ENCODE assay signal across 19 mouse cellular contexts in genomic region chr12:99172170-99172569, GRCm38 (mm10).
DNase-seq lines count a peak whose midpoint lies in the region; ATAC-seq and TF ChIP-seq lines count a peak whose summit lies in the region.
"Had no signal": no experiment of that assay in that cellular context is flagged by ENCODE, and none has a peak within 500 bp of the region (broad histone marks: within the 10 kb centered on the region; RNA-seq: fewer than 3 reads in every experiment).

No protein-coding gene starts in this region.

- TF ChIP-seq CTCF in hindbrain, postnatal 0 days (IDR thresholded peaks at IDR 0.05; ENCODE audit: low read depth) = 0 out of 2 replicates have a peak, but pooled peaks have one; percentile 13
- TF ChIP-seq CTCF in lung, postnatal 0 days (IDR thresholded peaks at IDR 0.05) = peak; percentile 12; the same call in 1 of the 2 replicates

- ATAC-seq in hindbrain, postnatal 0 days = no peak
- no peak for ATAC-seq in hindbrain, embryonic 16.5 days
- no peak for ATAC-seq in lung, postnatal 0 days
- ATAC-seq: forebrain, embryonic 16.5 days had no signal

- 76% methylated on average over 5 of the region's 5 CpGs for WGBS in hindbrain, postnatal 0 days
- 83% methylated on average over 5 of the region's 5 CpGs for WGBS in hindbrain, embryonic 16.5 days
- WGBS in lung, postnatal 0 days = 76% methylated on average over 5 of the region's 5 CpGs

- no peaks in the 10 kb centered on the region for H3K9me3 ChIP-seq in hindbrain, postnatal 0 days (ENCODE audit: low read length)
- H3K9me3 ChIP-seq in hindbrain, embryonic 16.5 days (ENCODE audit: control insufficient read depth, low read length) = no peaks in the 10 kb centered on the region
- H3K9me3 ChIP-seq in lung, postnatal 0 days (ENCODE audit: low read length) = no peaks in the 10 kb centered on the region
- H3K9me3 ChIP-seq: heart, embryonic 10.5 days; hindbrain, embryonic 15.5 days; limb, embryonic 15.5 days; midbrain, embryonic 12.5 days had no signal

- no peaks in the 10 kb centered on the region for H3K27me3 ChIP-seq in hindbrain, postnatal 0 days (ENCODE audit: insufficient read depth, low read length)
- no peaks in the 10 kb centered on the region for H3K27me3 ChIP-seq in hindbrain, embryonic 16.5 days (replicated peaks; ENCODE audit: control insufficient read depth, insufficient read depth, low read length)
- no peaks in the 10 kb centered on the region for H3K27me3 ChIP-seq in lung, postnatal 0 days (replicated peaks; ENCODE audit: insufficient read depth, low read length)
- H3K27me3 ChIP-seq: hindbrain, embryonic 15.5 days; limb, embryonic 15.5 days; midbrain, embryonic 12.5 days had no signal

- no peak for DNase-seq in hindbrain, postnatal 0 days (ENCODE audit: low spot score)
- no peak for DNase-seq in lung, postnatal 0 days (ENCODE audit: low spot score)
- no peak for DNase-seq in lung, postnatal 10 days
- DNase-seq in ES-CJ7 (ENCODE audit: low read depth, low spot score) = peak; percentile 58
- DNase-seq in induced T-regulatory cell, adult 2 months (ENCODE audit: low read depth) = peak; percentile 14
- DNase-seq in left cerebral cortex, adult 8-10 months (ENCODE audit: low spot score in 2 of 2) = no peak
- DNase-seq in cerebellum, adult 18-20 months = no peak
- DNase-seq: adrenal gland, postnatal 10 days; kidney, adult 9 months; right cerebral cortex, adult 18-20 months; spleen, adult 18-20 months had no signal

- H3K9ac ChIP-seq in hindbrain, postnatal 0 days (replicated peaks; ENCODE audit: low read length) = no peak overlapping the region
- no peak overlapping the region for H3K9ac ChIP-seq in hindbrain, embryonic 16.5 days (ENCODE audit: low read depth, low read length)
- H3K9ac ChIP-seq in lung, postnatal 0 days (replicated peaks; ENCODE audit: low read depth) = no peak overlapping the region
- H3K9ac ChIP-seq: hindbrain, embryonic 15.5 days; limb, embryonic 15.5 days; midbrain, embryonic 12.5 days had no signal

- no peak overlapping the region for H3K27ac ChIP-seq in hindbrain, postnatal 0 days
- no peak overlapping the region for H3K27ac ChIP-seq in hindbrain, embryonic 16.5 days (ENCODE audit: low read depth, low read length)
- no peak overlapping the region for H3K27ac ChIP-seq in lung, postnatal 0 days (ENCODE audit: low read length)
- H3K27ac ChIP-seq: heart, embryonic 10.5 days; hindbrain, embryonic 15.5 days; left cerebral cortex, adult 2 months; limb, embryonic 15.5 days; macrophage; midbrain, embryonic 12.5 days had no signal

- no peaks in the 10 kb centered on the region for H3K4me1 ChIP-seq in hindbrain, postnatal 0 days (ENCODE audit: insufficient read depth, low read length)
- 0 out of 2 replicates have a peak, but pooled peaks cover 2% of the 10 kb centered on the region for H3K4me1 ChIP-seq in hindbrain, embryonic 16.5 days (ENCODE audit: control insufficient read depth, insufficient read depth, low read depth, low read length)
- no peaks in the 10 kb centered on the region for H3K4me1 ChIP-seq in lung, postnatal 0 days (ENCODE audit: insufficient read depth, low read depth, low read length)
- H3K4me1 ChIP-seq: heart, embryonic 10.5 days; limb, embryonic 15.5 days had no signal

- no peak overlapping the region for H3K4me2 ChIP-seq in hindbrain, postnatal 0 days (ENCODE audit: low read depth, low read length)
- H3K4me2 ChIP-seq in hindbrain, embryonic 16.5 days (ENCODE audit: low read length) = no peak overlapping the region
- H3K4me2 ChIP-seq in lung, postnatal 0 days (replicated peaks; ENCODE audit: low read depth, low read length) = no peak overlapping the region
- H3K4me2 ChIP-seq: hindbrain, embryonic 15.5 days; midbrain, embryonic 12.5 days had no signal

- H3K4me3 ChIP-seq in hindbrain, postnatal 0 days (ENCODE audit: low read length) = no peak overlapping the region
- H3K4me3 ChIP-seq in hindbrain, embryonic 16.5 days (ENCODE audit: low read length) = no peak overlapping the region
- no peak overlapping the region for H3K4me3 ChIP-seq in lung, postnatal 0 days (ENCODE audit: low read depth, low read length)
- H3K4me3 ChIP-seq: heart, embryonic 10.5 days; hindbrain, embryonic 15.5 days; left cerebral cortex, adult 2 months; limb, embryonic 15.5 days; midbrain, embryonic 12.5 days had no signal

- TF ChIP-seq EP300 in lung, postnatal 0 days (IDR thresholded peaks at IDR 0.05) = no peak

- no peaks in the 10 kb centered on the region for H3K36me3 ChIP-seq in hindbrain, postnatal 0 days (ENCODE audit: insufficient read depth, low read length)
- no peaks in the 10 kb centered on the region for H3K36me3 ChIP-seq in hindbrain, embryonic 16.5 days (ENCODE audit: control insufficient read depth, insufficient read depth, low read length)
- no peaks in the 10 kb centered on the region for H3K36me3 ChIP-seq in lung, postnatal 0 days (ENCODE audit: insufficient read depth, low read length)
- H3K36me3 ChIP-seq: heart, embryonic 10.5 days; hindbrain, embryonic 15.5 days; limb, embryonic 15.5 days; midbrain, embryonic 12.5 days had no signal

Comparison
In these comparisons a context has a peak if more than half of its experiments do, and no peak if none do; other contexts are left out.
1. DNase-seq: peak in ES-CJ7 (single experiment) and induced T-regulatory cell, adult 2 months (single experiment); none in hindbrain, postnatal 0 days (single experiment), lung, postnatal 0 days (single experiment), lung, postnatal 10 days (single experiment), left cerebral cortex, adult 8-10 months (0 of 2) and cerebellum, adult 18-20 months (0 of 2).